Mouse (Mus musculus): ENCODE measurements around the gene Pmfbp1. TPM values are rescaled to one million over a fixed set of nuclear protein-coding genes. Genes with fewer than 3 reads are reported as not detected.
"Not testable (repeated sequence)": the region's sequence is repeated elsewhere in the genome, so short reads cannot be mapped to it uniquely, and the experiment has no call there.

Pmfbp1 gene
- polyA plus RNA-seq (2012; rRNA removed) (0.06 and 0.20 TPM in 2 replicates), polyA plus RNA-seq (2014; fragmentation: Nextera tagmentation; extraction: Ambion mirVana) (0.23 and 0.43 TPM in 2 replicates)

GRCm38 (mm10) chr8:109493727-109494126 is at the start of gene Pmfbp1:
TSS of gene Pmfbp1 (plus strand) at chr8:109494027.
- DNase-seq (ENCODE audit: low spot score) = no peak
- no peak for TF ChIP-seq POLR2A (IDR thresholded peaks at IDR 0.05; ENCODE audit: borderline replicate concordance, extremely low read depth, insufficient read depth, insufficient read length)
- ATAC-seq (ENCODE audit: low FRiP score, low read depth) = no peak
- Histone ChIP-seq H3K27ac (replicated peaks; ENCODE audit: low read depth, low read length) (peak within 1 kb of the TSS; percentile 70), H3K9me3 (ENCODE audit: control insufficient read depth, low read length) (no peaks in the 10 kb centered on the region), H3K4me1 (ENCODE audit: control insufficient read depth, insufficient read depth, low read length) (no peaks in the 10 kb centered on the region), H3K4me3 (replicated peaks; ENCODE audit: low read length) (no peak within 1 kb of the TSS), H3K4me2 (replicated peaks; ENCODE audit: low read depth, low read length, severe bottlenecking) (no peak within 1 kb of the TSS), H3K9ac (ENCODE audit: low read depth, low read length, severe bottlenecking) (no peak within 1 kb of the TSS), H3K36me3 (ENCODE audit: control insufficient read depth, insufficient read depth, low read length) (no peaks in the 10 kb centered on the region), H3K27me3 (ENCODE audit: control insufficient read depth, insufficient read depth, low read length) (no peaks in the 10 kb centered on the region)
- 96% methylated on average over 6 of the region's 6 CpGs for WGBS

GRCm38 (mm10) chr8:109446896-109447295 is 46.9 kb upstream of the Pmfbp1 start:
- ATAC-seq (ENCODE audit: low FRiP score, low read depth); H3K4me3 ChIP-seq (replicated peaks; ENCODE audit: low read length); H3K9me3 ChIP-seq (ENCODE audit: control insufficient read depth, low read length); H3K27ac ChIP-seq (replicated peaks; ENCODE audit: low read depth, low read length); H3K9ac ChIP-seq (ENCODE audit: low read depth, low read length, severe bottlenecking); H3K27me3 ChIP-seq (ENCODE audit: control insufficient read depth, insufficient read depth, low read length); H3K36me3 ChIP-seq (ENCODE audit: control insufficient read depth, insufficient read depth, low read length); H3K4me1 ChIP-seq (ENCODE audit: control insufficient read depth, insufficient read depth, low read length); DNase-seq (ENCODE audit: low spot score); H3K4me2 ChIP-seq (replicated peaks; ENCODE audit: low read depth, low read length, severe bottlenecking): not testable (repeated sequence)
- WGBS = 27% methylated on average over 6 of the region's 7 CpGs

DNA sequence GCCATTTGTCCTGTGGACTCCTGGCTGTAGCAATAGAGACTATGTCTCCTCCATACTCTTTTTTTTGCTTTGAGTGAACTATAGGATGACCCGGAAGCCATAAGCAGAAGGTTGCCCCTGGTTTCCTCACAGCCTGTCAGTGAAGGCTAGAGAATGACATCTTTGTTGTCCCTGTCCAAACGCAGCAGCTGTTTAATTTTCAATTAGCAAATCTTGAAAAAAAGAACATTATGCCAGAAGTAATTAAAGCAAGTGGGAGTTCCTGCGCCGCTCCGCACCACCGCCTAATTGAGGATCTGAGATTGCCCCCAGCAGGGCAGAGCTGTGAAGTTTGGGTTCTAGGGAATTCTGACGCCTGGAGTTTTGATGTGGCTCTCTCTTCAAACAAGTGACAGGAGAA is 42.8 kb upstream of the Pmfbp1 start:
- H3K36me3 ChIP-seq (ENCODE audit: control insufficient read depth, insufficient read depth, low read length) = no peaks in the 10 kb centered on the region
- no peak overlapping the region for H3K27ac ChIP-seq (replicated peaks; ENCODE audit: low read depth, low read length)
- H3K4me2 ChIP-seq (replicated peaks; ENCODE audit: low read depth, low read length, severe bottlenecking) = no peak overlapping the region
- no peaks in the 10 kb centered on the region for H3K27me3 ChIP-seq (ENCODE audit: control insufficient read depth, insufficient read depth, low read length)
- WGBS = 67% methylated on average over 7 of the region's 7 CpGs
- no peak overlapping the region for H3K9ac ChIP-seq (ENCODE audit: low read depth, low read length, severe bottlenecking)
- DNase-seq (ENCODE audit: low spot score) (no peak), ATAC-seq (ENCODE audit: low FRiP score, low read depth) (no peak)
- no peaks in the 10 kb centered on the region for H3K4me1 ChIP-seq (ENCODE audit: control insufficient read depth, insufficient read depth, low read length)
- H3K4me3 ChIP-seq (replicated peaks; ENCODE audit: low read length) = no peak overlapping the region
- no peak for TF ChIP-seq POLR2A (IDR thresholded peaks at IDR 0.05; ENCODE audit: borderline replicate concordance, extremely low read depth, insufficient read depth, insufficient read length)
- no peaks in the 10 kb centered on the region for H3K9me3 ChIP-seq (ENCODE audit: control insufficient read depth, low read length)

DNA sequence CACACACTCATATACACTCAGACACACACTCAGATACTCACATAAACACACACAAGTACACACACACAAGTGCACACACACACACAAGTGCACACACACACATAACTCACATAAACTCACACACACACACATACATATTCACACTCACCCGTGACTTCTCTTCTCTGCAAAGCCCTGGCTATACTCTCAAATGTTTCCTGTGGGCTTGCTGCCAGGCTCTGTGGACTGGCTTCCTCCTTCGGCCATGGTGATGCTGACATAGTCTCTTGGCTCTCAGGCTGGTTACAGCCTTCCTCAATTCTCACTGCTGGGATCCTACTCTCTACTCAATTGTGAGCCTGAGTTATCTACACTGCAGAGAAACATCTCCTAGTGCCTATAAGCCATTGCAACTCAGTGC is 38.7 kb upstream of the Pmfbp1 start:
- 50% methylated on average over 2 of the region's 2 CpGs for WGBS
- H3K4me1 ChIP-seq (ENCODE audit: control insufficient read depth, insufficient read depth, low read length) = no peaks in the 10 kb centered on the region
- no peaks in the 10 kb centered on the region for H3K36me3 ChIP-seq (ENCODE audit: control insufficient read depth, insufficient read depth, low read length)
- H3K4me3 ChIP-seq (replicated peaks; ENCODE audit: low read length) = no peak overlapping the region
- no peak for TF ChIP-seq POLR2A (IDR thresholded peaks at IDR 0.05; ENCODE audit: borderline replicate concordance, extremely low read depth, insufficient read depth, insufficient read length)
- ATAC-seq (ENCODE audit: low FRiP score, low read depth) (no peak), DNase-seq (ENCODE audit: low spot score) (no peak)
- H3K9ac ChIP-seq (ENCODE audit: low read depth, low read length, severe bottlenecking) = no peak overlapping the region
- no peaks in the 10 kb centered on the region for H3K27me3 ChIP-seq (ENCODE audit: control insufficient read depth, insufficient read depth, low read length)
- H3K4me2 ChIP-seq (replicated peaks; ENCODE audit: low read depth, low read length, severe bottlenecking) = no peak overlapping the region
- H3K9me3 ChIP-seq (ENCODE audit: control insufficient read depth, low read length) = no peaks in the 10 kb centered on the region
- H3K27ac ChIP-seq (replicated peaks; ENCODE audit: low read depth, low read length) = no peak overlapping the region

- H3K9ac ChIP-seq (ENCODE audit: low read depth, low read length, severe bottlenecking) = no peak overlapping the region
- H3K36me3 ChIP-seq (ENCODE audit: control insufficient read depth, insufficient read depth, low read length) = no peaks in the 10 kb centered on the region
- no peaks in the 10 kb centered on the region for H3K4me1 ChIP-seq (ENCODE audit: control insufficient read depth, insufficient read depth, low read length)
- no peaks in the 10 kb centered on the region for H3K27me3 ChIP-seq (ENCODE audit: control insufficient read depth, insufficient read depth, low read length)
- H3K4me3 ChIP-seq (replicated peaks; ENCODE audit: low read length) = no peak overlapping the region
- no peak for DNase-seq (ENCODE audit: low spot score)
- H3K9me3 ChIP-seq (ENCODE audit: control insufficient read depth, low read length) = no peaks in the 10 kb centered on the region
- TF ChIP-seq POLR2A (IDR thresholded peaks at IDR 0.05; ENCODE audit: borderline replicate concordance, extremely low read depth, insufficient read depth, insufficient read length) = no peak
- 74% methylated on average over 8 of the region's 8 CpGs for WGBS
- H3K4me2 ChIP-seq (replicated peaks; ENCODE audit: low read depth, low read length, severe bottlenecking) = no peak overlapping the region
- H3K27ac ChIP-seq (replicated peaks; ENCODE audit: low read depth, low read length) = no peak overlapping the region
- no peak for ATAC-seq (ENCODE audit: low FRiP score, low read depth)
Measured at GRCm38 (mm10) chr8:109457387-109457786, 36.4 kb upstream of the Pmfbp1 start.

- ATAC-seq (ENCODE audit: low FRiP score, low read depth) (no peak), DNase-seq (ENCODE audit: low spot score) (no peak)
- no peak overlapping the region for H3K4me3 ChIP-seq (replicated peaks; ENCODE audit: low read length)
- H3K27me3 ChIP-seq (ENCODE audit: control insufficient read depth, insufficient read depth, low read length) = no peaks in the 10 kb centered on the region
- no peaks in the 10 kb centered on the region for H3K4me1 ChIP-seq (ENCODE audit: control insufficient read depth, insufficient read depth, low read length)
- H3K36me3 ChIP-seq (ENCODE audit: control insufficient read depth, insufficient read depth, low read length) = no peaks in the 10 kb centered on the region
- H3K27ac ChIP-seq (replicated peaks; ENCODE audit: low read depth, low read length) = no peak overlapping the region
- no peak for TF ChIP-seq POLR2A (IDR thresholded peaks at IDR 0.05; ENCODE audit: borderline replicate concordance, extremely low read depth, insufficient read depth, insufficient read length)
- no peak overlapping the region for H3K9ac ChIP-seq (ENCODE audit: low read depth, low read length, severe bottlenecking)
- 75% methylated on average over 12 of the region's 12 CpGs for WGBS
- H3K4me2 ChIP-seq (replicated peaks; ENCODE audit: low read depth, low read length, severe bottlenecking) = no peak overlapping the region
- H3K9me3 ChIP-seq (ENCODE audit: control insufficient read depth, low read length) = no peaks in the 10 kb centered on the region
Measured at GRCm38 (mm10) chr8:109458580-109458979, 35.2 kb upstream of the Pmfbp1 start.
